Mouse (Mus musculus) WW6 (cell line): ENCODE data around the gene Dctpp1.
"Not testable (repeated sequence)": the region's sequence is repeated elsewhere in the genome, so short reads cannot be mapped to it uniquely, and the experiment has no call there.

ENCODE experiments used
- DNase-seq: peaks from one replicate; pipeline ENCODE4 v3.0.0-alpha.2; 2013; ENCODE audit warnings: low read depth, low spot score

The Dctpp1 gene

GRCm38 (mm10) chr7:127270256-127270655, 9.7 kb upstream of the Dctpp1 start:
- no peak for DNase-seq

GRCm38 (mm10) chr7:127263526-127263925, 3.0 kb upstream of the Dctpp1 start:
- no peak for DNase-seq

- DNase-seq, result no peak
These were observed 1.9 kb upstream of the Dctpp1 start for GRCm38 (mm10) chr7:127262218-127262961.

- no peak for DNase-seq
These were observed 1.2 kb downstream of the Dctpp1 start for GRCm38 (mm10) chr7:127259186-127259905.

- no peak for DNase-seq
These were observed 4.0 kb downstream of the Dctpp1 start for GRCm38 (mm10) chr7:127256518-127256917.

GRCm38 (mm10) chr7:127255965-127256364, 4.5 kb downstream of the Dctpp1 start:
- DNase-seq, result no peak

GRCm38 (mm10) chr7:127255008-127255407, 5.5 kb downstream of the Dctpp1 start:
- no peak for DNase-seq

- peak; percentile 97 for DNase-seq
These were observed 6.4 kb downstream of the Dctpp1 start for GRCm38 (mm10) chr7:127253821-127254769.

- no peak for DNase-seq
These were observed 7.2 kb downstream of the Dctpp1 start for GRCm38 (mm10) chr7:127253341-127253740.

GRCm38 (mm10) chr7:127252414-127252813, 8.1 kb downstream of the Dctpp1 start:
- no peak for DNase-seq

- not testable (repeated sequence) for DNase-seq
These were observed 10.0 kb downstream of the Dctpp1 start for GRCm38 (mm10) chr7:127250511-127250910.

- no peak for DNase-seq
These were observed 15.6 kb downstream of the Dctpp1 start for GRCm38 (mm10) chr7:127244658-127245510.

GRCm38 (mm10) chr7:127243870-127244657, 16.4 kb downstream of the Dctpp1 start, which contains the start of gene Zfp771:
Gene Zfp771 (plus strand): TSS chr7:127244274.
- peak; percentile 79 for DNase-seq

- DNase-seq, result no peak
These were observed 17.1 kb downstream of the Dctpp1 start for GRCm38 (mm10) chr7:127243361-127243867.

GRCm38 (mm10) chr7:127234777-127235176, 25.7 kb downstream of the Dctpp1 start:
- DNase-seq, result no peak

- DNase-seq, result no peak
These were observed 26.7 kb downstream of the Dctpp1 start for GRCm38 (mm10) chr7:127233765-127234164.

- DNase-seq, result no peak
These were observed 27.1 kb downstream of the Dctpp1 start for GRCm38 (mm10) chr7:127233368-127233749.

- no peak for DNase-seq
These were observed 27.7 kb downstream of the Dctpp1 start, which contains the start of the genes Zfp553 and Sept1 for GRCm38 (mm10) chr7:127232622-127233367. Gene Zfp553 (plus strand): TSS chr7:127233061. Gene Sept1 (minus strand): TSS chr7:127233130.
